Mouse (Mus musculus) liver, adult 2 months (tissue): ENCODE results near the gene Tll2.

ENCODE experiments used
- CTCF ChIP-seq: fragments of 200-500 bp; IDR thresholded peaks from 2 replicates; pipeline ENCODE4 v1.5.1; 2011; ENCODE audit warnings: low read depth, low read length, control low read depth
- POLR2A ChIP-seq: fragments of 200-500 bp; IDR thresholded peaks from 2 replicates; pipeline ENCODE4 v1.6.1; 2011; ENCODE audit warnings: low read length, control low read depth; ENCODE audit not compliant: insufficient read depth; ENCODE audit errors: extremely low read depth

DNA sequence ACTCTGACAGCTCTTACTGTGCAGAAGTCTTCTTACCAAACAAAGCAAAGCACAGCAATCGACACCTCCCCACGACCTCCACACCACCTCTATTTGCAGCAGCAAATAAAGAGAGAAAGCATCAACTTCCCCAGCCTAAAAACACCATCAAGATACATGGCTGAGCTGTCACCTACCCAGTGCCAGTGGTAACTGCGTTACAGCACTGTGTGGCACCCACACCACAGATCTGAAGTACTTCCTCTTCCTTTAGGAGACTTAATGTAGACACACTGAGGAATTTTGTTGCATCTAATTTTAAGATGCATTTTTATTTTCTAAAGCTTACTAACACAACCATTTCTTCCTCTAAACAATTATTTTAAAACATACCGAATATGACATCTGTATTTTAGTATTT lies 39.6 kb upstream of the Tll2 start:
- TF ChIP-seq CTCF (no peak), POLR2A (no peak)
